Mouse (Mus musculus) ES-E14 (cell line): ENCODE data around the gene Asap2. TPM values are rescaled to one million over a fixed set of nuclear protein-coding genes. Genes with fewer than 3 reads are reported as not detected.
A peak's percentile ranks its signal among the peaks of the same experiment; 100 is the strongest.
"Not testable (repeated sequence)": the region's sequence is repeated elsewhere in the genome, so short reads cannot be mapped to it uniquely, and the experiment has no call there.

ENCODE experiments used
- DNase-seq: peaks from one replicate; pipeline ENCODE4 v3.0.0-alpha.2; 2013; ENCODE audit warnings: low read depth, low spot score
- H3K27ac ChIP-seq: 2 replicates; pipeline ENCODE4 v1.5.1; 2012; ENCODE audit warnings: low read depth, mild to moderate bottlenecking, low read length, moderate library complexity, mixed read lengths; ENCODE audit not compliant: poor library complexity, insufficient read depth, severe bottlenecking
- H3K36me3 ChIP-seq: 2 replicates; pipeline ENCODE4 v1.6.1; 2012; ENCODE audit warnings: mild to moderate bottlenecking, low read length, moderate library complexity, mixed read lengths; ENCODE audit not compliant: control insufficient read depth, poor library complexity, insufficient read depth, severe bottlenecking
- H3K4me1 ChIP-seq, 2 experiments: fragments of 150-350 bp in 1 of 2; sonication (generic) in 1 of 2; 2 replicates each; pipeline ENCODE4 v1.6.1; 2012; ENCODE audit warnings: low read length in 2 of 2, mild to moderate bottlenecking in 1 of 2, mixed read lengths in 1 of 2; ENCODE audit not compliant: control insufficient read depth in 2 of 2, insufficient read depth in 2 of 2, poor library complexity in 1 of 2
- H3K4me3 ChIP-seq, 2 experiments: fragments of 150-350 bp in 1 of 2; sonication (generic) in 1 of 2; 2 replicates each; pipeline ENCODE4 v1.5.1; 2012; ENCODE audit warnings: low read length in 2 of 2, low read depth in 1 of 2, mild to moderate bottlenecking in 1 of 2, mixed read lengths in 1 of 2; ENCODE audit not compliant: insufficient read depth in 1 of 2, poor library complexity in 1 of 2, severe bottlenecking in 1 of 2
- H3K9ac ChIP-seq: 2 replicates; pipeline ENCODE4 v1.6.1; 2012; ENCODE audit warnings: low read depth, mild to moderate bottlenecking, low read length, mixed read lengths; ENCODE audit not compliant: poor library complexity, insufficient read depth, severe bottlenecking
- H3K9me3 ChIP-seq: fragments of 150-350 bp; sonication (generic); 2 replicates; pipeline ENCODE4 v1.6.1; 2012; ENCODE audit warnings: low read depth, mild to moderate bottlenecking, low read length; ENCODE audit not compliant: control insufficient read depth, insufficient read depth
- in situ Hi-C, 2 experiments: fragments of 600-800 bp; cut with MboI; formaldehyde crosslinking; loops; one replicate each; pipeline ENCODE4 v1.15.1; 2025; ENCODE audit warnings: low sequenced_read_pairs in 2 of 2, inconsistent platforms in 1 of 2; ENCODE audit not compliant: unreplicated experiment in 2 of 2
- total RNA-seq: library from RNA; depleted of rRNA; stranded (reverse); fragments of 300-350 nt; gene quantifications from 2 replicates; pipeline ENCODE4 v1.2.3, GENCODE M21; 2012; rRNA removed

The Asap2 gene
- total RNA-seq, result 6.8 and 8.0 TPM in 2 replicates

- H3K36me3 ChIP-seq, DNase-seq, H3K27ac ChIP-seq, H3K9me3 ChIP-seq, H3K4me1 ChIP-seq, in situ Hi-C loops: not testable (repeated sequence)
- Histone ChIP-seq H3K4me3 (peak within 1 kb of the TSS; percentile 59 to 72; a peak in 3 of 4 replicates), H3K9ac (peak within 1 kb of the TSS; percentile 74)
Measured at GRCm38 (mm10) chr12:20990132-20990531, at the start of gene Asap2. Asap2 (plus strand) TSS chr12:20990459.

- H3K4me3 ChIP-seq, H3K9me3 ChIP-seq, in situ Hi-C loops, H3K4me1 ChIP-seq, H3K9ac ChIP-seq, H3K36me3 ChIP-seq: not testable (repeated sequence)
- peak overlapping the region; percentile 90 for H3K27ac ChIP-seq
- DNase-seq, result peak; percentile 24
Measured at GRCm38 (mm10) chr12:20947051-20947997, 42.9 kb upstream of the Asap2 start.

- peak overlapping the region; percentile 59 to 72; a peak in 3 of 4 replicates for H3K4me3 ChIP-seq
- H3K27ac ChIP-seq, H3K9me3 ChIP-seq, H3K36me3 ChIP-seq, H3K4me1 ChIP-seq, in situ Hi-C loops, DNase-seq: not testable (repeated sequence)
- peak overlapping the region; percentile 74 for H3K9ac ChIP-seq
Measured at GRCm38 (mm10) chr12:20990579-20990978, 320 bp downstream of the Asap2 start.

GRCm38 (mm10) chr12:21030875-21031274 is 40.6 kb downstream of the Asap2 start:
- H3K36me3 ChIP-seq, H3K4me3 ChIP-seq, in situ Hi-C loops, H3K4me1 ChIP-seq, H3K9me3 ChIP-seq, H3K27ac ChIP-seq, H3K9ac ChIP-seq, DNase-seq: not testable (repeated sequence)

GRCm38 (mm10) chr12:21046716-21047115 is 56.5 kb downstream of the Asap2 start:
- in situ Hi-C loops, result not testable (repeated sequence)

GRCm38 (mm10) chr12:21075731-21076130 is 85.5 kb downstream of the Asap2 start:
- H3K4me3 ChIP-seq, H3K9me3 ChIP-seq, H3K4me1 ChIP-seq, H3K36me3 ChIP-seq, H3K27ac ChIP-seq, H3K9ac ChIP-seq: not testable (repeated sequence)
- in situ Hi-C loops, result loop anchor here in 1 of 2 experiments (25.0 kb wide), 1 partner anchor 187 kb away; no protein-coding TSS in a partner anchor
- peak; percentile 38 for DNase-seq

More at GRCm38 (mm10) chr12:21046716-21047115, 56.5 kb downstream of the Asap2 start:
- not testable (repeated sequence) for H3K9me3 ChIP-seq, H3K36me3 ChIP-seq, H3K27ac ChIP-seq, H3K9ac ChIP-seq, H3K4me1 ChIP-seq, DNase-seq, H3K4me3 ChIP-seq

- H3K9me3 ChIP-seq, DNase-seq, H3K27ac ChIP-seq, H3K9ac ChIP-seq, H3K4me3 ChIP-seq, H3K36me3 ChIP-seq, H3K4me1 ChIP-seq: not testable (repeated sequence)
- in situ Hi-C loops, result loop anchor here in 1 of 2 experiments (25.0 kb wide), 1 partner anchor 172 kb away; no protein-coding TSS in a partner anchor
Measured at GRCm38 (mm10) chr12:21090168-21090567, 99.9 kb downstream of the Asap2 start.

- in situ Hi-C loops, result loop anchor here in 1 of 2 experiments (25.0 kb wide), 1 partner anchor 170 kb away; no protein-coding TSS in a partner anchor
- DNase-seq, H3K36me3 ChIP-seq, H3K9me3 ChIP-seq, H3K27ac ChIP-seq, H3K9ac ChIP-seq, H3K4me1 ChIP-seq, H3K4me3 ChIP-seq: not testable (repeated sequence)
Measured at GRCm38 (mm10) chr12:21092446-21092845, 102.2 kb downstream of the Asap2 start.
